Mouse (Mus musculus) midbrain, embryonic 13.5 days (tissue): Measurements from ENCODE around the gene Errfi1. TPM values are rescaled to one million over a fixed set of nuclear protein-coding genes. Genes with fewer than 3 reads are reported as not detected.
"Not testable (repeated sequence)": the region's sequence is repeated elsewhere in the genome, so short reads cannot be mapped to it uniquely, and the experiment has no call there.

Experiments used
- ATAC-seq: fragments of 200-750 bp; cut with Nextera tagmentation; 2 replicates; pipeline ENCODE4 v1.8.0; 2017; ENCODE audit warnings: mild to moderate bottlenecking, moderate TSS enrichment, moderate library complexity
- H3K27ac ChIP-seq: fragments of 300-500 bp; sonication (generic); 2 replicates; pipeline ENCODE4 v1.5.1; 2015; ENCODE audit warnings: inconsistent platforms, mild to moderate bottlenecking, moderate library complexity
- H3K27me3 ChIP-seq: fragments of 300-500 bp; sonication (generic); 2 replicates; pipeline ENCODE4 v1.6.1; 2015; ENCODE audit warnings: mild to moderate bottlenecking, inconsistent platforms
- H3K36me3 ChIP-seq: fragments of 300-500 bp; sonication (generic); 2 replicates; pipeline ENCODE4 v1.6.1; 2015; ENCODE audit warnings: mild to moderate bottlenecking, inconsistent platforms
- H3K4me1 ChIP-seq: fragments of 300-500 bp; sonication (generic); replicated peaks from 2 replicates; pipeline ENCODE4 v1.6.1; 2015; ENCODE audit warnings: inconsistent platforms
- H3K4me2 ChIP-seq: fragments of 300-500 bp; sonication (generic); replicated peaks from 2 replicates; pipeline ENCODE4 v1.6.1; 2015; ENCODE audit warnings: moderate library complexity, mild to moderate bottlenecking, inconsistent platforms
- H3K4me3 ChIP-seq: fragments of 300-500 bp; sonication (generic); replicated peaks from 2 replicates; pipeline ENCODE4 v1.5.1; 2015; ENCODE audit warnings: mild to moderate bottlenecking, inconsistent platforms
- H3K9ac ChIP-seq: fragments of 300-500 bp; sonication (generic); replicated peaks from 2 replicates; pipeline ENCODE4 v1.6.1; 2015; ENCODE audit warnings: mild to moderate bottlenecking, inconsistent platforms
- H3K9me3 ChIP-seq: fragments of 300-500 bp; sonication (generic); 2 replicates; pipeline ENCODE4 v1.6.1; 2016; ENCODE audit warnings: mild to moderate bottlenecking, inconsistent platforms
- WGBS: fragments of 180-500 bp; shearing (Covaris S2); methylation state at CpG from one replicate; pipeline ENCODE4 v1.1.7; 2015; 5-methylcytosine and 5-hydroxymethylcytosine counted together
- polyA plus RNA-seq: library from polyadenylated mRNA; unstranded; fragments of >200 nt; fragmentation: Nextera tagmentation; extraction: Ambion mirVana; gene quantifications from 2 replicates; pipeline ENCODE4 v1.2.1, GENCODE M21; 2015

The Errfi1 gene
- polyA plus RNA-seq, 1 experiment from 2014 or later, result 20.1 TPM

- H3K4me2 ChIP-seq, result no peak overlapping the region
- WGBS, result 78% methylated on average over 17 of the region's 17 CpGs
- no peaks in the 10 kb centered on the region for H3K27me3 ChIP-seq
- peaks cover 30% of the 10 kb centered on the region for H3K36me3 ChIP-seq
- no peak overlapping the region for H3K9ac ChIP-seq
- H3K27ac ChIP-seq, result no peak overlapping the region
- H3K9me3 ChIP-seq, result no peaks in the 10 kb centered on the region
- no peak for ATAC-seq
- peaks cover 13% of the 10 kb centered on the region for H3K4me1 ChIP-seq
- H3K4me3 ChIP-seq, result no peak overlapping the region
These were observed 15.8 kb downstream of the Errfi1 start for GRCm38 (mm10) chr4:150869276-150870197.

GRCm38 (mm10) chr4:150870963-150871391 lies 17.3 kb downstream of the Errfi1 start:
- Histone ChIP-seq H3K27ac (no peak overlapping the region), H3K4me1 (peaks cover 13% of the 10 kb centered on the region), H3K36me3 (peaks cover 25% of the 10 kb centered on the region), H3K4me2 (no peak overlapping the region), H3K4me3 (no peak overlapping the region), H3K27me3 (no peaks in the 10 kb centered on the region), H3K9ac (no peak overlapping the region), H3K9me3 (no peaks in the 10 kb centered on the region)
- WGBS, result 87% methylated on average over 13 of the region's 13 CpGs
- no peak for ATAC-seq

GRCm38 (mm10) chr4:150871392-150872138 lies 17.8 kb downstream of the Errfi1 start:
- Histone ChIP-seq H3K27ac (no peak overlapping the region), H3K4me2 (no peak overlapping the region), H3K27me3 (no peaks in the 10 kb centered on the region), H3K4me3 (no peak overlapping the region), H3K36me3 (peaks cover 19% of the 10 kb centered on the region), H3K9ac (no peak overlapping the region), H3K9me3 (no peaks in the 10 kb centered on the region), H3K4me1 (peaks cover 13% of the 10 kb centered on the region)
- WGBS, result 34% methylated on average over 10 of the region's 10 CpGs
- 0 out of 2 replicates have a peak, but pooled peaks have one; percentile 17 for ATAC-seq

- peaks cover 13% of the 10 kb centered on the region for H3K4me1 ChIP-seq
- 56% methylated on average over 9 of the region's 9 CpGs for WGBS
- no peak overlapping the region for H3K4me2 ChIP-seq
- no peaks in the 10 kb centered on the region for H3K9me3 ChIP-seq
- H3K27me3 ChIP-seq, result no peaks in the 10 kb centered on the region
- H3K36me3 ChIP-seq, result peaks cover 13% of the 10 kb centered on the region
- ATAC-seq, result 0 out of 2 replicates have a peak, but pooled peaks have one; percentile 14
- no peak overlapping the region for H3K9ac ChIP-seq
- H3K4me3 ChIP-seq, result no peak overlapping the region
- no peak overlapping the region for H3K27ac ChIP-seq
These were observed 18.5 kb downstream of the Errfi1 start for GRCm38 (mm10) chr4:150872139-150872651.

- Histone ChIP-seq H3K4me2 (no peak overlapping the region), H3K9ac (no peak overlapping the region), H3K4me3 (no peak overlapping the region), H3K4me1 (peaks cover 13% of the 10 kb centered on the region), H3K27me3 (no peaks in the 10 kb centered on the region), H3K27ac (no peak overlapping the region), H3K36me3 (peaks cover 8% of the 10 kb centered on the region), H3K9me3 (no peaks in the 10 kb centered on the region)
- WGBS, result 89% methylated on average over 8 of the region's 8 CpGs
- no peak for ATAC-seq
These were observed 19.0 kb downstream of the Errfi1 start for GRCm38 (mm10) chr4:150872681-150873080.

- not testable (repeated sequence) for H3K4me3 ChIP-seq, ATAC-seq, H3K9ac ChIP-seq, H3K27ac ChIP-seq, H3K27me3 ChIP-seq, H3K36me3 ChIP-seq, H3K4me2 ChIP-seq
- peaks cover 14% of the 10 kb centered on the region for H3K9me3 ChIP-seq
- WGBS, result 91% methylated on average over 4 of the region's 4 CpGs
- peaks cover 13% of the 10 kb centered on the region for H3K4me1 ChIP-seq
These were observed 20.7 kb downstream of the Errfi1 start for GRCm38 (mm10) chr4:150874416-150874815.

- ATAC-seq, result no peak
- H3K4me1 ChIP-seq, result peaks cover 13% of the 10 kb centered on the region
- WGBS, result 89% methylated on average over 10 of the region's 10 CpGs
- H3K4me2 ChIP-seq, result no peak overlapping the region
- no peak overlapping the region for H3K27ac ChIP-seq
- no peak overlapping the region for H3K9ac ChIP-seq
- H3K27me3 ChIP-seq, result no peaks in the 10 kb centered on the region
- H3K36me3 ChIP-seq, result peaks cover 5% of the 10 kb centered on the region
- H3K4me3 ChIP-seq, result no peak overlapping the region
- peaks cover 24% of the 10 kb centered on the region for H3K9me3 ChIP-seq
These were observed 21.7 kb downstream of the Errfi1 start for GRCm38 (mm10) chr4:150875393-150875792.

- WGBS, result 95% methylated on average over 22 of the region's 22 CpGs
- ATAC-seq, result no peak
These were observed 25.9 kb downstream of the Errfi1 start for GRCm38 (mm10) chr4:150879631-150880030.

GRCm38 (mm10) chr4:150880364-150880763 lies 26.6 kb downstream of the Errfi1 start:
- Histone ChIP-seq H3K9me3 (peaks cover 25% of the 10 kb centered on the region), H3K4me3 (no peak overlapping the region), H3K4me2 (no peak overlapping the region), H3K9ac (no peak overlapping the region), H3K27me3 (no peaks in the 10 kb centered on the region), H3K36me3 (peaks cover 5% of the 10 kb centered on the region), H3K27ac (no peak overlapping the region), H3K4me1 (no peaks in the 10 kb centered on the region)
- WGBS, result 83% methylated on average over 5 of the region's 5 CpGs
- ATAC-seq, result no peak

More at GRCm38 (mm10) chr4:150879631-150880030, 25.9 kb downstream of the Errfi1 start:
- Histone ChIP-seq H3K4me2 (no peak overlapping the region), H3K36me3 (peaks cover 5% of the 10 kb centered on the region), H3K4me1 (no peaks in the 10 kb centered on the region), H3K9me3 (peaks cover 25% of the 10 kb centered on the region), H3K9ac (no peak overlapping the region), H3K27ac (no peak overlapping the region), H3K4me3 (no peak overlapping the region), H3K27me3 (no peaks in the 10 kb centered on the region)

GRCm38 (mm10) chr4:150882632-150883031 lies 28.9 kb downstream of the Errfi1 start:
- ATAC-seq, result no peak
- Histone ChIP-seq H3K27me3 (no peaks in the 10 kb centered on the region), H3K9me3 (peaks cover 25% of the 10 kb centered on the region), H3K36me3 (peaks cover 5% of the 10 kb centered on the region), H3K4me2 (no peak overlapping the region), H3K9ac (no peak overlapping the region), H3K27ac (no peak overlapping the region), H3K4me1 (no peaks in the 10 kb centered on the region), H3K4me3 (no peak overlapping the region)
- WGBS, result 85% methylated on average over 5 of the region's 5 CpGs

- Histone ChIP-seq H3K4me1 (no peaks in the 10 kb centered on the region), H3K27me3 (no peaks in the 10 kb centered on the region), H3K4me2 (no peak overlapping the region), H3K4me3 (no peak overlapping the region), H3K27ac (no peak overlapping the region), H3K9ac (no peak overlapping the region), H3K36me3 (no peaks in the 10 kb centered on the region), H3K9me3 (no peaks in the 10 kb centered on the region)
- 82% methylated on average over 5 of the region's 5 CpGs for WGBS
- no peak for ATAC-seq
These were observed 34.2 kb downstream of the Errfi1 start for GRCm38 (mm10) chr4:150887903-150888302.

- H3K27ac ChIP-seq, result no peak overlapping the region
- H3K27me3 ChIP-seq, result no peaks in the 10 kb centered on the region
- H3K4me1 ChIP-seq, result no peaks in the 10 kb centered on the region
- 93% methylated on average over 4 of the region's 4 CpGs for WGBS
- no peaks in the 10 kb centered on the region for H3K9me3 ChIP-seq
- H3K4me2 ChIP-seq, result no peak overlapping the region
- H3K9ac ChIP-seq, result no peak overlapping the region
- no peaks in the 10 kb centered on the region for H3K36me3 ChIP-seq
- H3K4me3 ChIP-seq, result no peak overlapping the region
- ATAC-seq, result no peak
These were observed 34.8 kb downstream of the Errfi1 start for GRCm38 (mm10) chr4:150888492-150888891.
